Mouse (Mus musculus) spleen, embryonic (tissue): ENCODE measurements around the gene Tmem202.

Source experiments
- CTCF ChIA-PET: fragments of 350-600 bp; sonication (Branson Sonifier 250); formaldehyde crosslinking; loops from one replicate; lab custom pipeline; 2022; lab: Charles Lee

Gene Tmem202

GRCm38 (mm10) chr9:59537651-59538050 lies 2.0 kb downstream of the Tmem202 start:
- CTCF ChIA-PET = no interaction called here

GRCm38 (mm10) chr9:59533889-59534288 lies 5.8 kb downstream of the Tmem202 start:
- CTCF ChIA-PET = no interaction called here

- CTCF ChIA-PET = no interaction called here
Observed at GRCm38 (mm10) chr9:59533422-59533821, 6.2 kb downstream of the Tmem202 start.

GRCm38 (mm10) chr9:59531645-59532044 lies 8.0 kb downstream of the Tmem202 start:
- CTCF ChIA-PET = no interaction called here

- CTCF ChIA-PET = no interaction called here
Observed at GRCm38 (mm10) chr9:59528274-59528673, 11.4 kb downstream of the Tmem202 start.

- CTCF ChIA-PET = no interaction called here
Observed at GRCm38 (mm10) chr9:59527580-59527979, 12.1 kb downstream of the Tmem202 start.

GRCm38 (mm10) chr9:59526727-59527126 lies 12.9 kb downstream of the Tmem202 start:
- CTCF ChIA-PET = no interaction called here

GRCm38 (mm10) chr9:59522906-59523305 lies 16.7 kb downstream of the Tmem202 start:
- CTCF ChIA-PET = no interaction called here

- CTCF ChIA-PET = no interaction called here
Observed at GRCm38 (mm10) chr9:59519396-59519795, 20.3 kb downstream of the Tmem202 start.

- CTCF ChIA-PET = no interaction called here
Observed at GRCm38 (mm10) chr9:59518976-59519375, 20.7 kb downstream of the Tmem202 start.

- CTCF ChIA-PET = no interaction called here
Observed at GRCm38 (mm10) chr9:59517127-59517526, 22.5 kb downstream of the Tmem202 start.

GRCm38 (mm10) chr9:59515069-59515468 lies 24.6 kb downstream of the Tmem202 start:
- CTCF ChIA-PET = interaction anchor here (0.6 kb wide), 1 partner anchor 52 kb away, joined by 3 read pairs; no protein-coding TSS in a partner anchor

GRCm38 (mm10) chr9:59512381-59512780 lies 27.3 kb downstream of the Tmem202 start:
- CTCF ChIA-PET = no interaction called here

GRCm38 (mm10) chr9:59508146-59508545 lies 31.5 kb downstream of the Tmem202 start:
- CTCF ChIA-PET = no interaction called here

- CTCF ChIA-PET = interaction anchor here (0.8 kb wide), 1 partner anchor 23 kb away, joined by 3 read pairs; no protein-coding TSS in a partner anchor
Observed at GRCm38 (mm10) chr9:59487331-59487730, 52.3 kb downstream of the Tmem202 start.

- CTCF ChIA-PET = no interaction called here
Observed at GRCm38 (mm10) chr9:59486549-59487065, 53.0 kb downstream of the Tmem202 start, which contains the start of gene Arih1. TSS of gene Arih1 (minus strand) at chr9:59486618.

- CTCF ChIA-PET = no interaction called here
Observed at GRCm38 (mm10) chr9:59486076-59486518, 53.5 kb downstream of the Tmem202 start.

GRCm38 (mm10) chr9:59485511-59486075 lies 54.1 kb downstream of the Tmem202 start:
- CTCF ChIA-PET = no interaction called here

GRCm38 (mm10) chr9:59484760-59485159 lies 54.9 kb downstream of the Tmem202 start:
- CTCF ChIA-PET = interaction anchor here (1.0 kb wide), 1 partner anchor 16 kb away, joined by 4 read pairs; no protein-coding TSS in a partner anchor

- CTCF ChIA-PET = no interaction called here
Observed at GRCm38 (mm10) chr9:59482419-59482818, 57.2 kb downstream of the Tmem202 start.

- CTCF ChIA-PET = no interaction called here
Observed at GRCm38 (mm10) chr9:59476617-59477016, 63.0 kb downstream of the Tmem202 start.

- CTCF ChIA-PET = no interaction called here
Observed at GRCm38 (mm10) chr9:59474838-59475237, 64.8 kb downstream of the Tmem202 start.

- CTCF ChIA-PET = no interaction called here
Observed at GRCm38 (mm10) chr9:59473171-59473570, 66.5 kb downstream of the Tmem202 start.
